Mouse (Mus musculus) spleen, adult 12 weeks (tissue): ENCODE measurements around the gene Srsf2.
"Not testable (repeated sequence)": the region's sequence is repeated elsewhere in the genome, so short reads cannot be mapped to it uniquely, and the experiment has no call there.

Experiments
- DNase-seq: peaks from one replicate; pipeline ENCODE4 v3.0.0; 2022; ENCODE audit warnings: low spot score

Gene Srsf2

GRCm38 (mm10) chr11:116826550-116827504 is 26.1 kb downstream of the Srsf2 start:
- no peak for DNase-seq

- DNase-seq: no peak
Observed at GRCm38 (mm10) chr11:116825230-116825629, 27.7 kb downstream of the Srsf2 start.

- DNase-seq: not testable (repeated sequence)
Observed at GRCm38 (mm10) chr11:116823885-116824284, 29.0 kb downstream of the Srsf2 start.

GRCm38 (mm10) chr11:116823255-116823654 is 29.6 kb downstream of the Srsf2 start:
- no peak for DNase-seq

- no peak for DNase-seq
Observed at GRCm38 (mm10) chr11:116822626-116823025, 30.3 kb downstream of the Srsf2 start.

GRCm38 (mm10) chr11:116822215-116822614 is 30.7 kb downstream of the Srsf2 start:
- DNase-seq: no peak

- no peak for DNase-seq
Observed at GRCm38 (mm10) chr11:116821057-116821940, 31.6 kb downstream of the Srsf2 start.

- no peak for DNase-seq
Observed at GRCm38 (mm10) chr11:116819932-116820593, 32.8 kb downstream of the Srsf2 start.

GRCm38 (mm10) chr11:116818722-116819121 is 34.2 kb downstream of the Srsf2 start:
- DNase-seq: no peak

GRCm38 (mm10) chr11:116817567-116817966 is 35.3 kb downstream of the Srsf2 start:
- DNase-seq: no peak

- no peak for DNase-seq
Observed at GRCm38 (mm10) chr11:116816769-116817168, 36.1 kb downstream of the Srsf2 start.

GRCm38 (mm10) chr11:116814884-116815415 is 37.9 kb downstream of the Srsf2 start:
- DNase-seq: no peak

- DNase-seq: no peak
Observed at GRCm38 (mm10) chr11:116814076-116814883, 38.6 kb downstream of the Srsf2 start.

GRCm38 (mm10) chr11:116813610-116814009 is 39.3 kb downstream of the Srsf2 start:
- DNase-seq: no peak

- no peak for DNase-seq
Observed at GRCm38 (mm10) chr11:116812793-116813529, 39.9 kb downstream of the Srsf2 start.

GRCm38 (mm10) chr11:116810983-116811901 is 41.7 kb downstream of the Srsf2 start:
- DNase-seq: no peak

GRCm38 (mm10) chr11:116810528-116810927 is 42.4 kb downstream of the Srsf2 start:
- DNase-seq: no peak

GRCm38 (mm10) chr11:116809520-116809919 is 43.4 kb downstream of the Srsf2 start:
- no peak for DNase-seq

- no peak for DNase-seq
Observed at GRCm38 (mm10) chr11:116808811-116809395, 44.0 kb downstream of the Srsf2 start.
